Mouse (Mus musculus) testis, adult 2 months (tissue): Measurements from ENCODE around the gene Dnaja2. TPM values are rescaled to one million over a fixed set of nuclear protein-coding genes. Genes with fewer than 3 reads are reported as not detected.

Experiments
- H3K27ac ChIP-seq: fragments of 200-500 bp; 2 replicates; pipeline ENCODE4 v1.5.1; 2012; ENCODE audit warnings: low read depth, low read length; ENCODE audit not compliant: control insufficient read depth, insufficient read depth
- H3K27me3 ChIP-seq: fragments of 200-500 bp; 2 replicates; pipeline ENCODE4 v1.6.1; 2012; ENCODE audit warnings: mild to moderate bottlenecking, low read length, moderate library complexity; ENCODE audit not compliant: control insufficient read depth, insufficient read depth
- H3K36me3 ChIP-seq: fragments of 200-500 bp; 2 replicates; pipeline ENCODE4 v1.6.1; 2012; ENCODE audit warnings: mild to moderate bottlenecking, low read length; ENCODE audit not compliant: control insufficient read depth, insufficient read depth
- H3K4me1 ChIP-seq: fragments of 200-500 bp; 2 replicates; pipeline ENCODE4 v1.6.1; 2012; ENCODE audit warnings: low read length; ENCODE audit not compliant: control insufficient read depth, insufficient read depth
- H3K4me3 ChIP-seq: fragments of 200-500 bp; 2 replicates; pipeline ENCODE4 v1.5.1; 2012; ENCODE audit warnings: low read depth, mild to moderate bottlenecking, low read length, moderate library complexity, mixed read lengths; ENCODE audit not compliant: control insufficient read depth
- CTCF ChIP-seq: fragments of 200-500 bp; IDR thresholded peaks from 2 replicates; pipeline ENCODE4 v1.5.1; 2012; ENCODE audit warnings: low read depth, mild to moderate bottlenecking, inconsistent platforms, low read length, moderate library complexity; ENCODE audit not compliant: control insufficient read depth, insufficient read depth, insufficient replicate concordance
- POLR2A ChIP-seq: fragments of 200-500 bp; IDR thresholded peaks from 2 replicates; pipeline ENCODE4 v1.6.1; 2012; ENCODE audit warnings: low read depth, mild to moderate bottlenecking, inconsistent platforms, low read length, moderate library complexity; ENCODE audit not compliant: control insufficient read depth
- polyA plus RNA-seq: library from polyadenylated mRNA; depleted of rRNA; stranded (reverse); fragments of >200 nt; gene quantifications from 2 replicates; pipeline ENCODE4 v1.2.3, GENCODE M21; 2012

The Dnaja2 gene
- polyA plus RNA-seq, 1 experiment: 29.2 TPM

- Histone ChIP-seq H3K4me3 (no peak overlapping the region), H3K27ac (no peak overlapping the region), H3K4me1 (peaks cover 4% of the 10 kb centered on the region), H3K36me3 (no peaks in the 10 kb centered on the region), H3K27me3 (no peaks in the 10 kb centered on the region)
- no peak for TF ChIP-seq CTCF
- no peak for TF ChIP-seq POLR2A
Observed at GRCm38 (mm10) chr8:85528959-85529358, 26.2 kb downstream of the Dnaja2 start.

- Histone ChIP-seq H3K27me3 (no peaks in the 10 kb centered on the region), H3K4me3 (no peak overlapping the region), H3K4me1 (peaks cover 4% of the 10 kb centered on the region), H3K27ac (no peak overlapping the region), H3K36me3 (no peaks in the 10 kb centered on the region)
- no peak for TF ChIP-seq POLR2A
- TF ChIP-seq CTCF: peak; percentile 75
Observed at GRCm38 (mm10) chr8:85526105-85526504, 29.0 kb downstream of the Dnaja2 start.

- H3K4me3 ChIP-seq: no peak overlapping the region
- no peak overlapping the region for H3K27ac ChIP-seq
- H3K27me3 ChIP-seq: no peaks in the 10 kb centered on the region
- TF ChIP-seq POLR2A (no peak), CTCF (no peak)
- H3K4me1 ChIP-seq: peaks cover 4% of the 10 kb centered on the region
- no peaks in the 10 kb centered on the region for H3K36me3 ChIP-seq
Observed at GRCm38 (mm10) chr8:85524086-85524485, 31.1 kb downstream of the Dnaja2 start.

GRCm38 (mm10) chr8:85521332-85521731, 33.8 kb downstream of the Dnaja2 start:
- TF ChIP-seq POLR2A (no peak), CTCF (no peak)
- H3K4me1 ChIP-seq: peaks cover 1% of the 10 kb centered on the region

GRCm38 (mm10) chr8:85520586-85520985, 34.6 kb downstream of the Dnaja2 start:
- Histone ChIP-seq H3K27me3 (no peaks in the 10 kb centered on the region), H3K36me3 (no peaks in the 10 kb centered on the region), H3K4me1 (no peaks in the 10 kb centered on the region), H3K4me3 (no peak overlapping the region), H3K27ac (no peak overlapping the region)
- TF ChIP-seq CTCF: no peak
- no peak for TF ChIP-seq POLR2A

More at GRCm38 (mm10) chr8:85521332-85521731, 33.8 kb downstream of the Dnaja2 start:
- H3K36me3 ChIP-seq: no peaks in the 10 kb centered on the region
- H3K4me3 ChIP-seq: no peak overlapping the region
- no peak overlapping the region for H3K27ac ChIP-seq
- H3K27me3 ChIP-seq: no peaks in the 10 kb centered on the region

- no peaks in the 10 kb centered on the region for H3K36me3 ChIP-seq
- H3K4me1 ChIP-seq: no peaks in the 10 kb centered on the region
- H3K4me3 ChIP-seq: no peak overlapping the region
- TF ChIP-seq CTCF (no peak), POLR2A (no peak)
- no peak overlapping the region for H3K27ac ChIP-seq
- H3K27me3 ChIP-seq: no peaks in the 10 kb centered on the region
Observed at GRCm38 (mm10) chr8:85517956-85518355, 37.2 kb downstream of the Dnaja2 start.

GRCm38 (mm10) chr8:85517336-85517735, 37.8 kb downstream of the Dnaja2 start:
- TF ChIP-seq POLR2A: no peak
- TF ChIP-seq CTCF: no peak
- no peaks in the 10 kb centered on the region for H3K27me3 ChIP-seq
- H3K4me3 ChIP-seq: no peak overlapping the region
- no peak overlapping the region for H3K27ac ChIP-seq
- no peaks in the 10 kb centered on the region for H3K36me3 ChIP-seq
- H3K4me1 ChIP-seq: no peaks in the 10 kb centered on the region

- Histone ChIP-seq H3K27me3 (no peaks in the 10 kb centered on the region), H3K4me1 (no peaks in the 10 kb centered on the region), H3K36me3 (no peaks in the 10 kb centered on the region), H3K27ac (no peak overlapping the region), H3K4me3 (no peak overlapping the region)
- no peak for TF ChIP-seq POLR2A
- TF ChIP-seq CTCF: no peak
Observed at GRCm38 (mm10) chr8:85515391-85515790, 39.8 kb downstream of the Dnaja2 start.
